Comparison of ENCODE assay signal across 17 mouse cellular contexts in genomic region chr17:14735493-14736004, GRCm38 (mm10). TPM values are rescaled to one million over a fixed set of nuclear protein-coding genes. Genes with fewer than 3 reads are reported as not detected.
DNase-seq lines count a peak whose midpoint lies in the region; TF ChIP-seq lines count a peak whose summit lies in the region.
"Had no signal": no experiment of that assay in that cellular context is flagged by ENCODE, and none has a peak within 500 bp of the region (broad histone marks: within the 10 kb centered on the region; RNA-seq: fewer than 3 reads in every experiment).

No protein-coding gene starts in this region.

- peaks cover 2% of the 10 kb centered on the region; the same call in 1 of the 2 replicates for H3K4me1 ChIP-seq in kidney, adult 2 months (ENCODE audit: control insufficient read depth, insufficient read depth, low read length)
- H3K4me1 ChIP-seq: embryonic facial prominence, embryonic 10.5 days; forebrain, embryonic 10.5 days had no signal

- DNase-seq in adrenal gland, adult 2 months = peak; percentile 15
- no peak for DNase-seq in adrenal gland, postnatal 10 days
- DNase-seq in kidney, adult 2 months = peak; percentile 8
- DNase-seq in kidney, adult 9 months = no peak
- DNase-seq in 3134 (ENCODE audit: extremely low read depth, insufficient read length, low spot score) = peak; percentile 43
- DNase-seq in adipocyte (ENCODE audit: low spot score) = peak; percentile 48
- no peak for DNase-seq in urinary bladder, postnatal 25 days (ENCODE audit: low spot score)
- no peak for DNase-seq in left cerebral cortex, adult 11 months (ENCODE audit: low spot score)
- DNase-seq: adrenal gland, postnatal 25 days; cerebellum, adult 18-20 months; cerebellum, adult 9-11 months had no signal

- no peak overlapping the region for H3K4me3 ChIP-seq in kidney, adult 2 months (ENCODE audit: insufficient read depth, low read depth, low read length)
- H3K4me3 ChIP-seq: embryonic facial prominence, embryonic 10.5 days; erythroblast, embryonic 14.5 days; forebrain, embryonic 10.5 days; heart, embryonic 12.5 days; hindbrain, embryonic 10.5 days had no signal

- 74% methylated on average over 6 of the region's 6 CpGs for WGBS in kidney, adult 2 months

- no peak overlapping the region for H3K27ac ChIP-seq in kidney, adult 2 months (ENCODE audit: insufficient read depth, low read depth, low read length)
- H3K27ac ChIP-seq: embryonic facial prominence, embryonic 10.5 days; forebrain, embryonic 10.5 days; hindbrain, embryonic 10.5 days; hindbrain, embryonic 14.5 days had no signal

- TF ChIP-seq CTCF in kidney, adult 2 months (conservative IDR thresholded peaks at IDR 0.05; ENCODE audit: insufficient read depth, insufficient read length, low read depth, low read length) = no peak

- no peaks in the 10 kb centered on the region for H3K27me3 ChIP-seq in kidney, adult 2 months (replicated peaks; ENCODE audit: control insufficient read depth, insufficient read depth, low read length)
- H3K27me3 ChIP-seq: heart, embryonic 12.5 days had no signal

- no peaks in the 10 kb centered on the region for H3K36me3 ChIP-seq in kidney, adult 2 months (ENCODE audit: control insufficient read depth, insufficient read depth, low read length)
- H3K36me3 ChIP-seq: embryonic facial prominence, embryonic 10.5 days; forebrain, embryonic 10.5 days; heart, embryonic 12.5 days; hindbrain, embryonic 10.5 days had no signal

- no peak for TF ChIP-seq POLR2A in kidney, adult 2 months (IDR thresholded peaks at IDR 0.05; ENCODE audit: low read depth, low read length)

RNA-seq across cellular contexts. Expression of gene Thbs2, which starts 41.5 kb away (rescaled TPM):
- 1 to 10 TPM; 2.5 to 3.9 TPM for total RNA-seq in adrenal gland, adult 2 months (2021)
- 1.6 and 2.0 TPM in 2 replicates for polyA plus RNA-seq in adrenal gland, adult 2 months (2012; rRNA removed)
- 10 to 100 TPM; 17.7 to 22.0 TPM for total RNA-seq in adrenal gland, postnatal 10 days (2021)
- polyA plus RNA-seq in kidney, adult 2 months (2012; rRNA removed) = 3.9 and 5.1 TPM in 2 replicates
- polyA plus RNA-seq: erythroblast, embryonic 14.5 days had no signal

Comparison
In these comparisons a context has a peak if more than half of its experiments do, and no peak if none do; other contexts are left out.
1. DNase-seq: peak in adrenal gland, adult 2 months (single experiment), kidney, adult 2 months (single experiment), 3134 (single experiment) and adipocyte (single experiment); none in adrenal gland, postnatal 10 days (single experiment), kidney, adult 9 months (single experiment), urinary bladder, postnatal 25 days (single experiment) and left cerebral cortex, adult 11 months (single experiment).